Mouse (Mus musculus) yolk sac, embryonic 10.5 days (tissue): ENCODE data around the gene Kcnk1.

Source experiments
- DNase-seq: peaks from one replicate; pipeline ENCODE4 v3.0.0-alpha.2; 2017; ENCODE audit warnings: low spot score

Gene Kcnk1

DNA sequence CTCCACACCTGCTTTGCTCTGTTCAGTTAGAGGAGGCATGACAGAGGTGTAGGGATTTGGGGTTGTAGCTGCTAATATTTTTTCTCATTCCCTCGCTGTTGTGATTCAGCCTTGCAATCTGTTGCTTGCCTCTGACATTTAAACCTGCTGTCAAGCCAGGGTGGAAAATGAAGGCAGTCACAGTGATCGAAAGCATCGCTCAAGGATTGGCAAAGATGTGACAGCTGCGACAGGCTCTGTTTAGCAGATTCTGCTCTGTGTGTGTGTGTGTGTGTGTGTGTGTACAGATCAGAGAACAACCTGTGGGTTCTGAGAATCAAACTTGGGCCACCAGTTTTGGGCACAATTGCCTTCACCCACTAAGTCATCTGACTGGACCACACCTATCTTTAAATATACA is 50.8 kb downstream of the Kcnk1 start:
- no peak for DNase-seq

DNA sequence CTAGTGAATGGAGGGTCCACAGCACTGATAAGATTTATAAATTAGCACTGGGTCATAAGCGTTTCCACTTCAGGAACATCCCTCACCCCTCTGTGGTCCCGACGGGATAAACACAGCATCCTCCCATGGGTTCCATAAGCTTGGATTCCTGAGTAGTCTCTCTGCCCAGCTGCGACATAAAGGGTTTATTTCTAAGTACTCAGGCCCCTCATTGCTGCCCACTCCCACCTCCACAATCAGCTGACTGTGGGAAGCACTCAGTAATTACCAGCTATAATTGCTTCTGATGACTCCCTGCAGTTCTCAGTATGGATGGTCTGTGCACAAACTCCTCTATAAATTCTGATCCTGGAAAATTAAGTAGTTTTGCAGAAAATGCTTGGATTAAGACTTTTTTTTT is 58.9 kb downstream of the Kcnk1 start:
- DNase-seq: no peak

DNA sequence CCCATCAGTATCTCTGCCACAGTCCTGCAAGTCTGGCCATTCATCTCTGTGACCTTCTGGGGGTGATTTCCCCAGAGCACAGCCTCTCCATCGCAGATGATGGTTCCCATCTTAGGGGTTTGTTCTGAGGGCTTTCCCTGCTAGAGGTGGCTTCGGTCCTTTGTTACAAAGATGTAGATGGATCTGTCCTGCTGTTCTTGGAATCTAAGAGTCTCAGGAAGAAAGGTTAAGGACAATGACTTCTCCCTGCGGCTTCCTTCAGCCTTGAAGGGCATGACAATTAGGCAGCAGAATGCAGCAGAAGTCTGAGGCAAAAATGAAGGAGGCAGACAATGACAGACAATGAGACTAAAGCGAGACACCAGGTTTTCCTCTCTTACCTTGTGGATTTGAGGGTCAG is 63.9 kb downstream of the Kcnk1 start:
- no peak for DNase-seq

DNA sequence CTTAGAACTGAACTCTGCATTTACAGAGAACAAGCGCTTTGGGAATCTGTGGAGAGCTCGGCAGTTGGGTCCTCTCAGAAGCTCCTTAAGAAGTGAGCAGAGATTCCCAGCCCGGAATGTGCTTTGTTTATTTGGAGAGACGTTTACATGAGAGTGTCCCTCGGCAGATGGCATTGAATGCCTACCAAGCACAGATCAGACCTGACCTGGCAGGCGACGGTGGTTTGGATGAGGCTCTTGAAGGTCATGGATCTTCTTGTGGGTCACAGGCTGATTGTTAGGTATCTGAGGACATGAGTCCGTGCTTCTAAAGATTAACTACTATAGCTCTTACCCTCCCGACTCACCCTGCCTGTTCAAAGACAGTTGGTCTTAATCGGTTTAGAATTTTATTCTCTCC is 67.9 kb downstream of the Kcnk1 start:
- no peak for DNase-seq

DNA sequence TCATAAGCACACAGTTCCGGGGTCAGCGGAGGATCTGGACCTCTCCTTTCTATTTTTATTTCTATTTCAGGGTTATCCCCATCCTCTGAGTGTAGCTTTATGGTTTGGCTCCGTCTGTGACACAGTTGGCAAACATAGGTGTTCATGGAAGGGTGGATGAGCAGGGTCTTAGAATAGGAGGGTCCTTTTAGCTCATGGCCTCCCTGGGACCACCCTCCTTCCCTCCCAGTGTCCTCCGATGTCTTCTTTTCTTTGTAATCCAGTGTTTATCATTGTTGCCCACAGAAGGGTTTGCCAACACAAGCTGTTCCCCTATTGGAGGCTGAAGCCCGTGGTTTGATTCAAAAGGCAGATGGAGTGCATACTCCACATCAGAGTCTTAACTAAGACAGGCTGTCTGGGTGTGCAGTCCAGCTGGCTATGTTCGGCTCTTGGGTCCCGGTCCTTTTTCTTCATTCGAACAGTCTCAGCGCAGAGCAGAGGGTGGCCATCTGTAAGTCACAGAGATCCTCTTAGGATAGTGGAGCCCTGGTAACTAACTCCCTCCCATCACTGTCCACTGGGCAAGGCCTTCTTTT is 69.0 kb downstream of the Kcnk1 start:
- DNase-seq: no peak

DNA sequence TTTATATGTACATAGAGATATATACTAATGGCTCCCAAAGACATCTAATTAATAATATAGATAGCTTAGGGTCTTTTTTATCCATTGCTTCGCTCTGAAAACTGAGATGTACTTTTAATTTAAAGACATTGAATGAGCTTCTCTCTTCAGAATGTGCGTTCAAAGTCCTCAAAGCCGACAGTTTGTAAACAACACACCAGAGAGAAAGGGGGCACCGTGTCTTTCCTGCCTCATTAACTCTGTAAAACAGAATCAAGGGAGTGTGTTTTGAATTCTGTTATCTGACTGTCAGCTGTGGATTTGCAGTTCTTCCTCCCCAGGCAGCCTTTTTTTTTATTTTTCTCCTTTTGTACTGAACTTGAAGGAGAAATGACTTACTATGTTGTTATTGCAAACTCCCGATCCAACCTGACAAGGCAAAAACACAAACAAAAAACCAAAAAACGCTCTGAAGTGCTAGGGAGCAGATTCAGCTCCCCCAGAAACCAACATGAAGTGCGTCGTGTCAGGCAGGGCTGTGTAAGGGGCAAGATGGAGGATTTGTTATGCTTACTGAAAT is 69.7 kb downstream of the Kcnk1 start:
- DNase-seq: no peak

DNA sequence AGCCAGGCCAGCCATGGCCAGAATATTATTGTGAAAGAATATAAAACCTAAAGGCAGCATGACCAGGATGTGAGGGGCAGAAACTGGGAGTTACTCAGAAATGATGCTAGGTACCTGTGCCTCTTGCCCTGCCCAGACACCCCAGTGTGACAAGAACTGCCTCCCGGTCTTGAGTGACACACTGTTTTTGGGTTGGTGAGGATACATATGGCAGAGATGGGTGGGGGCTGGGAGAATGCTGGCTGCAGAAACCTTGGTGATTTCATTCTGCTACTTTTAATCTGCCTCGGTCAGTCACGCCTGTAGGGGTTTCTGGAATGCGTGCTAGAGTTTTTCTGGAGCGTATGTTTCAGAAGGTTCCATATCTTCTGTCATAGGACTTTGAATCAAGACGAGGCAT is 72.3 kb downstream of the Kcnk1 start:
- DNase-seq: no peak

DNA sequence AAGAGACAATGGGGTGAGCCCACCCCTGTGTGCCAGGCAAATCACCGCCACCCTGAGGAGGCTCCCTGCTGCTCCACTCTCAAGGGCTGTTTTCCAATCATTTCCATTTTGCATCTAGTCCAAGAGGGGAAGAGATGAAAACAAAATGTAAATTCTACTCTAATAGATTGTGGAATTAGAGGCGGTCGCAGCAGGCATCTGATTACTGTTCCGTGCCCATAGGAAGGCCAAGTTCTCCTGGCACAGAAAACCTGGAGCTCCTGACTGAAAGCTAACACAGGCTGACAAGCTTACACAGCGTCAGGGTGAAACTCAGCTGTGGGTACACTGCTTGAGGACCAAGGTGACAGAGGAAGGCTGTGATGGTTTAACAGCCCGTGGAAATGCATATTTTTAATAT is 73.2 kb downstream of the Kcnk1 start:
- DNase-seq: no peak

DNA sequence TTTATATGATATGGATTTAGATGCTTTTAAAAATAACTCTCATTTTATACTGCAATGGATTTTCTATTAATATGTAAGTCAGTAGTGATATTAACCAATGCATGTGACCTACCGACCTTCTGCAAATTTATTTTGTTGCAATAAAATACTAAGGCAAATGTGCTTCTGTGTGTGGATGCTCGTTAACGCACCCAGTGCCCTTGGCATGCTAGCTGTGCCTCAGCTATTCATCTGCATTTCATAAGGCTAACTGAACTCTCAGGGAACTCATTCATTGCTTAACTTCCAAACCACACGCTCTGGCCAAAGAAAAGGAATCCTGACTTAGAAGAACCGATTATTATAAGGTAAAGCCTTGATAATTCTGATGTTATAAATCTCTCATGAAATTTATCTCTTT is 77.7 kb downstream of the Kcnk1 start:
- no peak for DNase-seq

DNA sequence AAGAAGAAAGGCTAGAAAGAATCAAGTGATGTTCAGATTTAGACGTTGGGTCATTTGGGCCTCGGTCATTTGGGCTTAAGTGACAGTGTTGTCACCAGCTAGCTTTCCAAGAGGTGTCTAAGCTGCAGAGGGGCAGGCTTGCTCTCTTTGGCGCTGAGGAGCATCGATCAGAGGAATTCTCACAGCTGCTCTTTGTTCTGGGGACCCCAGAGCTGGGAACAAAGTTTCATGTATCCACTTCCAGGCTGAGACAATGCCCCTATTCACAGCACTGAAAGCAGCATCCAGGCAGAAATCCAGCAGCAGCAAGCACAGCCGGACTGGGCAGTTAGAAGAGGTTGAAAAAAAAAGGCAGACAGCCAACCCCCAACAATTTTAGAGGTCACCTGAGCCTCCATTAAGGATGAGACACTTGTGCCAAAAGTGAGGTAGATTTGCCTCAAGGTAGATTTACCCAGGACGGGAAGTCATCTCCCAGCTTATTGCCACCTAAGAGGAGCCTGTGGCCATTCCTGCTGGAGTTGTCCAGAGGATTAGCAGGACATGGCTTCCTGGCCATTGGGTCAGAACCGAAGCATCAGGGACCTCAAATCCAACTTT is 78.3 kb downstream of the Kcnk1 start:
- no peak for DNase-seq

DNA sequence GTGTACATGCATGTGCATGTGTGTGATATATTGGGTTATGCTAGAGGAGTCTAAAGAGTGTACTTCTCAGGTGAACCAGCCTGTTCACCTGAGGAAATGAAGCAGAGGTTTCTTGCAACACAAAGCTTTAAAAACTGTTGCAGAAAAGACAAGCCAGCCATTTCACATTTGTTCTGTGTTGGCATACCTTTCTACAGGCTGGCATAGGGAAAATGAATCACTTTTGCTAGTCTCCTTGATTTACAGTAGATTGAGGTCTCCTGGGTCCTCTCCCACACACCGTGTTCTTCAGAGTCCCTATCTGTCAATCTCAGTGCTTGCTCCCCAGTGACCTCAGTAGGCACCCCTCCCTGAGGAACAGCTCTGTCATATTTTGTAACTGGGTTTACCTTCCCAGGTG is 79.1 kb downstream of the Kcnk1 start:
- DNase-seq: no peak

DNA sequence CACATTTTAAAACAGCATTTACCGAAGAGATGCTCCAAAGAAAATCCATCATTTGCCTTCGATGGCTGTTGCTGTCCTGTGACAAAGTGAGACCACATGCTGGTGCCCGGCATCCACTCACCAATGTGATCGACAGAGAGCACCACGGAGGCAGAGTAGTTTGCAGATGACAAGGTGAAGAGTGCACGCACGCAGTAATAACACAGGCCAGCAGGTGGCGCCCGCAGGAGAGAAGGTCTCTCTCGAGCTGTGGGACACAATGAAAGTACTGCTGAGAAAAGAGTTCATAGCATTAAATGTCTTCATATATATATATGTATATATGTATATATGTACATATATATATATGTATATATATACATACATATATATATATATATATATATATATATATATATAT is 80.4 kb downstream of the Kcnk1 start:
- peak; percentile 55 for DNase-seq
